Mouse (Mus musculus) CD4-positive naive resting alpha-beta T cell, adult 57 days (primary cell): ENCODE measurements around the gene Gm49333. TPM values are rescaled to one million over a fixed set of nuclear protein-coding genes. Genes with fewer than 3 reads are reported as not detected.

Experiments used
- total RNA-seq: library from RNA; stranded (reverse); gene quantifications from one replicate; pipeline ENCODE4 v1.2.4, GENCODE M21; 2023

The Gm49333 gene
- not detected for total RNA-seq

GRCm38 (mm10) chr16:20611357-20612227, at the start of gene Gm49333, which contains the start of the genes Eef1akmt4 and Alg3:
TSS of gene Gm49333 (plus strand) at chr16:20611610.
TSS of gene Eef1akmt4 (plus strand) at chr16:20611593.
TSS of gene Alg3 (minus strand) at chr16:20611735.

GRCm38 (mm10) chr16:20589366-20589938, 22.0 kb upstream of the Gm49333 start, which contains the start of gene Vwa5b2:
TSS of gene Vwa5b2 (plus strand) at chr16:20589471.

GRCm38 (mm10) chr16:20621191-20621990, 10.0 kb downstream of the Gm49333 start, which contains the start of gene Camk2n2:
TSS of gene Camk2n2 (minus strand) at chr16:20621287.

GRCm38 (mm10) chr16:20629731-20630634, 18.6 kb downstream of the Gm49333 start, which contains the start of gene Ece2:
TSS of gene Ece2 (plus strand) at chr16:20629828.

GRCm38 (mm10) chr16:20651076-20651946, 39.9 kb downstream of the Gm49333 start, which contains the start of gene Psmd2:
TSS of gene Psmd2 (plus strand) at chr16:20651652.

GRCm38 (mm10) chr16:20668013-20668412, 56.6 kb downstream of the Gm49333 start, which contains the start of gene Eif4g1:
TSS of gene Eif4g1 (plus strand) at chr16:20668313.

GRCm38 (mm10) chr16:20693111-20693701, 81.8 kb downstream of the Gm49333 start, which contains the start of gene Fam131a:
TSS of gene Fam131a (plus strand) at chr16:20693241.

Other genes starting within 250 kb of the Gm49333 start
- gene Abcc5, start 185.2 kb upstream of the Gm49333 start, total RNA-seq = 55.5 TPM
- 57.6 TPM for gene Eif2b5, start 112.8 kb upstream of the Gm49333 start, total RNA-seq
- 39.1 TPM for gene Dvl3, start 94.6 kb upstream of the Gm49333 start, total RNA-seq
- 175 TPM for gene Ap2m1, start 76.1 kb upstream of the Gm49333 start, total RNA-seq
- gene Abcf3, start 63.0 kb upstream of the Gm49333 start, total RNA-seq = 116 TPM
- 1.3 TPM for gene Vwa5b2, start 22.1 kb upstream of the Gm49333 start, total RNA-seq
- 9.0 TPM for gene Eef1akmt4, start within 50 bp of the Gm49333 start, total RNA-seq
- gene Alg3, start 125 bp downstream of the Gm49333 start, total RNA-seq = 11.4 TPM
- gene Camk2n2, start 9.7 kb downstream of the Gm49333 start, total RNA-seq = not detected
- not detected for gene Ece2, start 18.2 kb downstream of the Gm49333 start, total RNA-seq
- 111 TPM for gene Psmd2, start 40.0 kb downstream of the Gm49333 start, total RNA-seq
- 335 TPM for gene Eif4g1, start 56.7 kb downstream of the Gm49333 start, total RNA-seq
- 0.62 TPM for gene Fam131a, start 81.6 kb downstream of the Gm49333 start, total RNA-seq
- gene Polr2h, start 106.1 kb downstream of the Gm49333 start, total RNA-seq = 16.2 TPM
- gene Clcn2, start 106.1 kb downstream of the Gm49333 start, total RNA-seq = 5.9 TPM
- not detected for gene Chrd, start 121.5 kb downstream of the Gm49333 start, total RNA-seq
- not detected for gene Thpo, start 122.9 kb downstream of the Gm49333 start, total RNA-seq